Mouse (Mus musculus): ENCODE data around the gene Pcp4.

GRCm38 (mm10) chr16:96567428-96567827 lies 100.0 kb downstream of the Pcp4 start:
- TF ChIP-seq GATA1 (IDR thresholded peaks at IDR 0.05; ENCODE audit: low read length) (no peak), TAL1 (IDR thresholded peaks at IDR 0.05; ENCODE audit: low read length) (no peak)

Measured in erythroblast, embryonic 14.5 days (primary cell).